Mouse (Mus musculus): ENCODE data around the gene Zfp229. TPM values are rescaled to one million over a fixed set of nuclear protein-coding genes. Genes with fewer than 3 reads are reported as not detected.
"Not testable (repeated sequence)": the region's sequence is repeated elsewhere in the genome, so short reads cannot be mapped to it uniquely, and the experiment has no call there.

Zfp229 gene
- 10.2 and 12.8 TPM in 2 replicates for polyA plus RNA-seq (2016; fragmentation: Nextera tagmentation; extraction: Ambion mirVana)

DNA sequence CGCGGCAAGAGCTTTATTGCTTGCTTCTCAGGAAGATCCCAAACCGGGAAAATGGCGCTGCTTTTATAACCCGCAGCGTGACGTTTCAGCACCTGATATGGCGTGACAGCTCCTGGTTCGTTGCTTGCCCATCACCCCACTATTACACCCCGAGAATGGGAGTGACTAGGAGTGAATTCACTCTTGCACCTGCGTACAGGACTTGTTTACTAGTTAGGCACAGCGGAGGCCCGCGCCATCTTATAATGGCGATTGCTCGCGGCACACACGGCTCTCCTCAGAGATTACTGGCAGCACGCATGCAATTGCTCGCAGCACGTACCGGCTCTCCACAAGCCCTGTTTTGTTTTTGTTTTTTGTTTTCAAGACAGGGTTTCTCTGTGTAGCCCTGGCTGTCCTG lies at the start of gene Zfp229:
Zfp229 (plus strand) TSS at position 301 of the 400 bp plus-strand sequence.
- not testable (repeated sequence) for H3K27ac ChIP-seq (replicated peaks); H3K4me1 ChIP-seq; H3K4me2 ChIP-seq (replicated peaks); H3K9ac ChIP-seq (replicated peaks); H3K36me3 ChIP-seq; ATAC-seq (ENCODE audit: low FRiP score, low read depth); H3K4me3 ChIP-seq; H3K9me3 ChIP-seq; H3K27me3 ChIP-seq
- 93% methylated on average over 12 of the region's 22 CpGs for WGBS

DNA sequence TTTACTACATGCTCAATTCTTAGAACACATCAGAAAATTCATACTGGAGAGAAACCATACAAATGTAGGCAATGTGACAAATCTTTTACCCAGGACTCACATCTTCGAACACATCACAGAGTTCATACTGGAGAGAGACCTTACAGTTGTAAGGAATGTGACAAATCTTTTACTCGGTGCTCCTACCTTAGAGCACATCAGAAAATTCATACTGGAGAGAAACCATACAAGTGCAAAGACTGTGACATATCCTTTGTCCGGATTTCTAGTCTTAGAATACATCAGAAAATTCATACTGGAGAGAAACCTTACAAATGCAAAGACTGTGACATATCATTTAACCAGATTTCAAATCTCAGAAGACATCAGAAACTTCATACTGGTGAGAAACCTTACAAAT lies 39.0 kb upstream of the Zfp229 start, which contains the start of gene Gm10226:
Gm10226 (plus strand) TSS at position 301 of the 400 bp plus-strand sequence.
- Histone ChIP-seq H3K4me1 (no peaks in the 10 kb centered on the region), H3K4me2 (replicated peaks) (no peak within 1 kb of the TSS), H3K9me3 (no peaks in the 10 kb centered on the region), H3K4me3 (no peak within 1 kb of the TSS), H3K9ac (replicated peaks) (no peak within 1 kb of the TSS), H3K27ac (replicated peaks) (no peak within 1 kb of the TSS), H3K36me3 (peaks cover 40% of the 10 kb centered on the region), H3K27me3 (no peaks in the 10 kb centered on the region)
- ATAC-seq (ENCODE audit: low FRiP score, low read depth): no peak
- WGBS: 93% methylated on average over 3 of the region's 3 CpGs

DNA sequence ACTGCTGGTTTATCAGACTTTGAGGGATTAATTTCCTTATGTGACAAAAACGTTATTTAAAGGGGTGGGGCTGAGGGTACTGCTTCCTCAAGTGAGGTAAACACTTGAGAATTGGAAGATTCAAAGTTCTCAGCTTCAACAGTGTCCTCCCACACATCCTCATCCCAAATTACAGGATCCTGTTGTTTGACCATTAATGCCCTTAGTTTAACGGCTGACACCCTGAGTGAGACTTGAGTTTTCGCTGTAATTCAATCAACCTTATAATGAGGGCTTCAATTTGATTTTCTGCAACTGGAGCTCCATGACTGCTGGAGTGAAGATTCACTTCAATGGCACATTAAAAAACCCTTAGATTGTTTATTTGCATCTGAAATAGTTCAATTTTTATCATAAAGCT lies 37.3 kb upstream of the Zfp229 start:
- Histone ChIP-seq H3K4me1 (no peaks in the 10 kb centered on the region), H3K9me3 (no peaks in the 10 kb centered on the region), H3K27me3 (no peaks in the 10 kb centered on the region), H3K27ac (replicated peaks) (no peak overlapping the region), H3K36me3 (peaks cover 35% of the 10 kb centered on the region), H3K9ac (replicated peaks) (no peak overlapping the region), H3K4me3 (no peak overlapping the region), H3K4me2 (replicated peaks) (no peak overlapping the region)
- no peak for ATAC-seq (ENCODE audit: low FRiP score, low read depth)
- WGBS: 82% methylated on average over 3 of the region's 3 CpGs

DNA sequence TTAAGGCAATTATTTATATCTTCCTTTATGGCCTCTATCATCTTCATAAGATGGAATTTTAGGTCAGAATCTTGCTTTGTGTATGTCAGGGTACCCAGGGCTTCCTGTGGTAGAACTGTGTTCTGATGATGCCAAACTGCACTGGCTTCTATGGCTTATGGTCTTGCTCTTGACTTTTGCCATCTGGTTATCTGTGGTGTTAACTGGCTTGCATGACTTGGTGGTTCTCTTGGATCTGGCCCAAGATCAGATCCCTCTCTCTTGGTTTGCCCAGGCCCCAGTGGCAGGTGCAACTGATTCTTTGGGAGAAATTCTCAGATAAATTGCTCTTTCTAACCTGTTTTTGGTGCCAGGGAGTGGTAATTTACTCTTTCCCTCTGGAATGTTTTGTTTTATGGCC lies 34.5 kb upstream of the Zfp229 start:
- Histone ChIP-seq H3K4me1 (no peaks in the 10 kb centered on the region), H3K4me2 (replicated peaks) (no peak overlapping the region), H3K27me3 (no peaks in the 10 kb centered on the region), H3K4me3 (no peak overlapping the region), H3K36me3 (peaks cover 18% of the 10 kb centered on the region), H3K9ac (replicated peaks) (no peak overlapping the region), H3K27ac (replicated peaks) (no peak overlapping the region), H3K9me3 (no peaks in the 10 kb centered on the region)
- ATAC-seq (ENCODE audit: low FRiP score, low read depth): no peak

DNA sequence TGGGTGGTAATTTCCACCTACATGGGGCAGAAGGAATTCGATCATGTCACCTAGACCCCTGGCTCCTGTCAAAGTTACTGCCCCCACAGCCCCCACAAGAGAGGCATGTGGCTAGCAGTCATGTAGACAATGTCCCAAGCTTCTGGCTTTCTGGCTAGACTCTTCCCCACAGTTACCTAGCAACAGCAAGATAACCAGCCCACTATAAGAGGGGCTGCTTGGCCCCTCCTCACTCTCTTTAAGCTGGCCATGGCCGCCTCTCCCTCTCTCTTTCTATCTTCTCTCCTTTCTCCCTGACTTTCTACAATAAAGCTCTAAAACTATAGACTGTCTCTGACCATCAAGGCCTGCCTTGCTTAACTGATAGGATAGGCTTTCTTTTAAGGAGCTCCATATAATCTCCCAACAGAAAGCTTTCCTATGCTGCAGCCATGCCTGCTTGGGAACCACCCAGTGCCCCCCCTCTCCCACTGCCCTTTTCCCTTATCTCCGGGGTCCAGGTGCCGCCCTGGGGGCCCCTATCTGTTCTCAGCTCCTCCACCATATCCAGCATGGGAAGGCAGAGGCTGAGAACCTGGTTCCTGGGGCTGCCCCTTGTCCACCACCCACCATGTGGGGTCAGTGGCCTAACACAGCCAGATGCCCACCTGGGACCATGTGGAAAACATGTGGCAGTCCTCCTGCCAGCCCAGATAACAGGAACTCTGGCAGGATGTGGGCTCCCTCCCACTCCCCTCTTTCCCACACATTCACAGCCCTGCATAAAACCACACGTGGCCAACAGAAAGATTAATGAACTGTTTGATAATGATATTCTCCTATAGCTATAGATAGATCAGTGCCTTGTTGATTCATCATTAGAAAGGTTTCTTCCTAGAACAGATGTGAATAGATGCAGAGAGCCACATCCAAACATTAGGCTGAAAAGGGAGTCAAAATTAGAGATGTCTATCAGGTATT lies 28.0 kb upstream of the Zfp229 start:
- Histone ChIP-seq H3K36me3 (no peaks in the 10 kb centered on the region), H3K9me3 (no peaks in the 10 kb centered on the region), H3K27ac (replicated peaks) (no peak overlapping the region), H3K9ac (replicated peaks) (no peak overlapping the region), H3K4me3 (no peak overlapping the region), H3K27me3 (no peaks in the 10 kb centered on the region), H3K4me2 (replicated peaks) (no peak overlapping the region), H3K4me1 (no peaks in the 10 kb centered on the region)
- no peak for ATAC-seq (ENCODE audit: low FRiP score, low read depth)
- 58% methylated on average over 5 of the region's 5 CpGs for WGBS

DNA sequence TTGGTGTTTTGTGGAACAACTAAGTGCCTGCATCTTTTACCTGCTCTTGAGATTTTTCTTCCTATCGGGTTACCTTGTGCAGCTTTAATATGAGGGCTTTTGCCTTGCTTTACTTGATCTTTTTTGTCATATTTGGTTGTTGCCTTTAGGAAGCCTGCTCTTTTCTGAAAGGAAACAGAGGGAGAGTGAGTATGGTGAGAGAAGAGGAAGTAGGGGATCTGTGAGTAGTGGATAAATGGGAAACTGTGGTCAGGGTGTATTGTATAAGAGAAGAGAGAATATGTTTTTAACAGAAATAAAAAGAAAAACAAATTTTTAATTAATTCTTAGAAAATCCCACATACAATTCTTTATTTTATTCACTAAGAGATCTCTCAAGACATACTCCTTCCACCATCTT lies 27.2 kb upstream of the Zfp229 start:
- no peak overlapping the region for H3K4me3 ChIP-seq
- H3K27me3 ChIP-seq: no peaks in the 10 kb centered on the region
- WGBS: 91% methylated on average over 1 of the region's 1 CpGs
- no peak overlapping the region for H3K4me2 ChIP-seq (replicated peaks)
- no peak overlapping the region for H3K27ac ChIP-seq (replicated peaks)
- no peaks in the 10 kb centered on the region for H3K36me3 ChIP-seq
- ATAC-seq (ENCODE audit: low FRiP score, low read depth): no peak
- H3K4me1 ChIP-seq: peaks cover 2% of the 10 kb centered on the region; the same call in 1 of the 2 replicates
- no peak overlapping the region for H3K9ac ChIP-seq (replicated peaks)
- no peaks in the 10 kb centered on the region for H3K9me3 ChIP-seq

DNA sequence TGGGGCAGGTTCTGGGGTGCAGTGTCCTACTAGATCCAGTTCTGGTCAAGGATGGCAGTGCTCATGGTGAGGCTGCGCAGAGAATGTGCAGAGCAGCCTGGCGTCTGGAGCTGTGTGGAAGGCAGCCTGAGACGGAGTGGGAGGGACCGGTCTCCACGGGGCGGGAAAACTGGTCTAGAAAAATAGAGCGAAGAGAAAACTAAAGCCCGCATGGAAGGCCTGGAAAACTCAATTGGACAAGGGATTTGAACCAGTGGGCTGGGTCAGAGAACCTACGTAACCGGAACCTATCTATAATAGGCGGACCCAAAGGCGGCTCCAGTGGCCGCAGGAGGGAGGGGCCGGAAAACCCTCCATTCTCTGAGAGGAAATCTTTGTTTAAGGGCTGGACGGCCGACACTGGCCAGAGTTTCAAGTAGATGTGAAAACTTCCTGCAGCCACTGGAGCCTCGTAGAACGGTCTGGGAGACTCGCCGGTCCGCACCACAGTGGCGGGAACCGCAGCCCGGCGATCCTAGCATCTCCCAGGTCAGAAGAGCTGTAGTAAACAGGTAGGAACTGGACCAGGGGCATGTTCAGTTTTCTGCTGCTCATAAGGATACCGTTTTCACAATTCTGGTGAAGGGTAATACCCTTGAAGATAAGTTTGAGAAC lies 23.1 kb upstream of the Zfp229 start, which contains the start of gene Zfp760:
Zfp760 (plus strand) TSS at position 399 of the 654 bp plus-strand sequence.
- Histone ChIP-seq H3K9me3 (no peaks in the 10 kb centered on the region), H3K4me2 (replicated peaks) (peak within 1 kb of the TSS; percentile 60), H3K4me1 (peaks cover 10% of the 10 kb centered on the region), H3K27me3 (no peaks in the 10 kb centered on the region), H3K9ac (replicated peaks) (peak within 1 kb of the TSS; percentile 68), H3K36me3 (peaks cover 19% of the 10 kb centered on the region), H3K4me3 (peak within 1 kb of the TSS; percentile 60), H3K27ac (replicated peaks) (peak within 1 kb of the TSS; percentile 86)
- ATAC-seq (ENCODE audit: low FRiP score, low read depth): peak; percentile 97
- WGBS: 4% methylated on average over 26 of the region's 26 CpGs

DNA sequence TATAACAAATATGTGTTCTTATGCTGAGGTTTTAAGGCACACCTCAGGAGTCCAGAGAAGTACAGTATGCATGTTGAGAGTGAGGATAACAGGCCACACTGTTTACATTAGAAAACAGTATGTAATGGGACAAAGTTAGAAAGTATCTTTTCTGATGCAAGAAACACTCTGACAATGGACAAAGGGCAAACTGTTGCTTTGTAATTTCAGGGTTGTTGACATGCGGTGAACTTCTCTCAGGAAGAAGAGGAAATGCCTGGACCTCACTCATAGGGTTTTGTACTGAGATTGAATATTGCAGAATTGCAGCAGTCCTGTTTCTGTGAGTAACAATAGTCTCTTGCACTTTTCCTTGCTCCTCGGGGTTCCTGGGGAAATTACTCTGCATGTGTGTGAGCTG lies 22.2 kb upstream of the Zfp229 start:
- H3K4me2 ChIP-seq (replicated peaks): peak overlapping the region; percentile 60
- no peaks in the 10 kb centered on the region for H3K9me3 ChIP-seq
- H3K4me3 ChIP-seq: peak overlapping the region; percentile 60
- peaks cover 22% of the 10 kb centered on the region for H3K36me3 ChIP-seq
- peak overlapping the region; percentile 38; the same call in 1 of the 2 replicates for H3K9ac ChIP-seq (replicated peaks)
- no peaks in the 10 kb centered on the region for H3K27me3 ChIP-seq
- peaks cover 10% of the 10 kb centered on the region for H3K4me1 ChIP-seq
- ATAC-seq (ENCODE audit: low FRiP score, low read depth): no peak
- no peak overlapping the region for H3K27ac ChIP-seq (replicated peaks)
- 39% methylated on average over 2 of the region's 2 CpGs for WGBS

DNA sequence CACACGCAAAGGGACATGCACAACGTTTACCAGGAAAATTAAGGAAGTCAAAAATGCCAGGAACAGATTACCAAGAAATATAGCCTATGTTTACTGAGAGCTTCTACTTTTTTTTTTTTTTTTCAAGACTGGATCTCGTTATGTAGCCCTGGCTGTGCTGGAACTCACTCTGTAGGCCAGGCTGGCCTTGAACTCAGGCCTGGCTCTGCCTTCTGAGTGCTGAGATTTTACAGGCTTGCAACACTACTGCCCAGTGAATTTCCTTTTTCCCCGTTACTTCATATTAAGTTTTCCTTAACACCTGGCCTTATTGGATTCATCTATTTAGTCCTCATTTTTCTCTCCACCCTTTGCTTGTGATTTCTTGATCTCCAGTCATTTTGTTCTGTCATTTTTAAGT lies 2.5 kb downstream of the Zfp229 start:
- peak overlapping the region; percentile 53 for H3K4me2 ChIP-seq (replicated peaks)
- H3K4me1 ChIP-seq: peaks cover 7% of the 10 kb centered on the region
- WGBS: 85% methylated on average over 4 of the region's 4 CpGs
- ATAC-seq (ENCODE audit: low FRiP score, low read depth): no peak
- peak overlapping the region; percentile 74; the same call in 1 of the 2 replicates for H3K9ac ChIP-seq (replicated peaks)
- no peaks in the 10 kb centered on the region for H3K27me3 ChIP-seq
- 0 out of 2 replicates have a peak, but pooled peaks cover 10% of the 10 kb centered on the region for H3K36me3 ChIP-seq
- H3K4me3 ChIP-seq: peak overlapping the region; percentile 71
- peak overlapping the region; percentile 86 for H3K27ac ChIP-seq (replicated peaks)
- H3K9me3 ChIP-seq: no peaks in the 10 kb centered on the region

DNA sequence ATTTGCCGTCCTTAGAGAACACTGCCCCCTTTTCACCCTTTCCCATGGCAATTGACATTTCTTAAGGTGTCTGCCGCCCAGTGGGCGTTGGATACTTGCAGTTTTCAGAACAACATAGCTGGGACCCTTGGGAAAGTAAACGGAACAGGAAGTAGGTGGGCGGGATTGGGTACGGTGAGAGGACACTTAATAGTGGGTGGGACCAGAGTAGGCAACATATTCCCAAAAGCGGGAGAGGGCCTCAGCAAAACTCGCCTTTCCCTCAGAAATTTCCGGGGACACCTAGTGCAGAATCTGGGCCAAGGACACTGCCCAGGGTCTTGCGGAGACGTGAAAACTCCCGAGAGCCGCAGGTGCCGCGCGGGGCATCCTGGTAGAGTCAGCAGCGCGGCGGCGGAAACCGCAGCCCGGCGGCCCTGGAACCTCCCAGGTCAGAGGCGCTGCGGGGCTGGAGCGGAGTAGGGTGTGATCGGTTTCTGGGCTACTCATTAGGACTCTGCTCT lies 3.0 kb downstream of the Zfp229 start:
- peak; percentile 98 for ATAC-seq (ENCODE audit: low FRiP score, low read depth)
- peak overlapping the region; percentile 86 for H3K27ac ChIP-seq (replicated peaks)

DNA sequence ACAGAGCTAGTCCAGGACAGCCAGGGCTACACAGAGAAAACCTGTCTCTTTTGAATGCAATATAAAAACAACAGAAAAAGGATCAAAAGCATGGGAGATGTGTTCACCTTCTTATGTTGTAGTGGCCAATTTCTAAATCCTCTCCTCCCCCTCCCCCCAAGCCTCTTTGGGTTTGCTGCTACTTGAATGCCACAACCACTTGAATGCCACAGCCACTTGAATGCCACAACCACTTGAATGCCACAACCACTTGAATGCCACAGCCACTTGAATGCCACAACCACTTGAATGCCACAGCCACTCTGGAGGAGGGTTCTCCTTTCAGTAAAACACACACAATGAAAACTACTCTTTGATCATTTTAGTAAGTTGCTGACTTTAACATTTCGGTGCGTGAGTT lies 22.2 kb downstream of the Zfp229 start:
- Histone ChIP-seq H3K27me3 (no peaks in the 10 kb centered on the region), H3K4me1 (peaks cover 10% of the 10 kb centered on the region), H3K36me3 (no peaks in the 10 kb centered on the region), H3K27ac (replicated peaks) (no peak overlapping the region), H3K4me2 (replicated peaks) (no peak overlapping the region), H3K4me3 (no peak overlapping the region), H3K9ac (replicated peaks) (no peak overlapping the region), H3K9me3 (no peaks in the 10 kb centered on the region)
- no peak for ATAC-seq (ENCODE audit: low FRiP score, low read depth)
- WGBS: 60% methylated on average over 2 of the region's 2 CpGs

More for the DNA sequence above, 3.0 kb downstream of the Zfp229 start:
- Histone ChIP-seq H3K4me2 (replicated peaks) (peak overlapping the region; percentile 53), H3K36me3 (0 out of 2 replicates have a peak, but pooled peaks cover 12% of the 10 kb centered on the region), H3K27me3 (no peaks in the 10 kb centered on the region), H3K4me1 (peaks cover 7% of the 10 kb centered on the region), H3K9ac (replicated peaks) (peak overlapping the region; percentile 74), H3K4me3 (peak overlapping the region; percentile 71), H3K9me3 (no peaks in the 10 kb centered on the region)
- WGBS: under 1% methylated on average over 27 of the region's 27 CpGs

Measured in midbrain, embryonic 12.5 days (tissue).